Mouse (Mus musculus): ENCODE measurements around the gene Olfr586. TPM values are rescaled to one million over a fixed set of nuclear protein-coding genes. Genes with fewer than 3 reads are reported as not detected.

Olfr586 gene
- not detected for total RNA-seq (2021)
- polyA plus RNA-seq (2012; rRNA removed): not detected in 2 replicates
- long read RNA-seq: 0 reads

GRCm38 (mm10) chr7:103125538-103125937, at the start of gene Olfr586:
Gene Olfr586, minus strand, starts transcription at chr7:103125638.
- no peak for DNase-seq

- DNase-seq: no peak
These were observed 44.3 kb upstream of the Olfr586 start for GRCm38 (mm10) chr7:103169697-103170096.

- no peak for DNase-seq
These were observed 30.8 kb upstream of the Olfr586 start, which contains the start of gene Olfr589 for GRCm38 (mm10) chr7:103156256-103156655. Gene Olfr589, minus strand, starts transcription at chr7:103156356.

GRCm38 (mm10) chr7:103140579-103140978, 15.1 kb upstream of the Olfr586 start, which contains the start of gene Olfr588-ps1:
Gene Olfr588-ps1, plus strand, starts transcription at chr7:103140879.
- no peak for DNase-seq

- no peak for DNase-seq
These were observed 6.0 kb downstream of the Olfr586 start for GRCm38 (mm10) chr7:103119406-103119805.

- no peak for DNase-seq
These were observed 28.0 kb downstream of the Olfr586 start, which contains the start of gene Olfr585 for GRCm38 (mm10) chr7:103097420-103097819. Gene Olfr585, plus strand, starts transcription at chr7:103097720.

- no peak for DNase-seq
These were observed 43.9 kb downstream of the Olfr586 start, which contains the start of gene Olfr584 for GRCm38 (mm10) chr7:103081585-103081984. Gene Olfr584, plus strand, starts transcription at chr7:103081885.

Other genes with a start within 250 kb of the Olfr586 start
- not detected for gene Olfr568, start 248.5 kb downstream of the Olfr586 start, total RNA-seq (2021)
- not detected in 2 replicates for gene Olfr568, start 248.5 kb downstream of the Olfr586 start, polyA plus RNA-seq (2012; rRNA removed)
- not detected for gene Olfr569, start 234.8 kb downstream of the Olfr586 start, total RNA-seq (2021)
- gene Olfr569, start 234.8 kb downstream of the Olfr586 start, polyA plus RNA-seq (2012; rRNA removed): not detected in 2 replicates
- not detected for gene Olfr570, start 231.1 kb downstream of the Olfr586 start, total RNA-seq (2021)
- gene Olfr570, start 231.1 kb downstream of the Olfr586 start, polyA plus RNA-seq (2012; rRNA removed): not detected in 2 replicates
- not detected for gene Olfr571, start 208.1 kb downstream of the Olfr586 start, total RNA-seq (2021)
- not detected in 2 replicates for gene Olfr571, start 208.1 kb downstream of the Olfr586 start, polyA plus RNA-seq (2012; rRNA removed)
- gene Olfr572, start 201.2 kb downstream of the Olfr586 start, total RNA-seq (2021): not detected
- not detected in 2 replicates for gene Olfr572, start 201.2 kb downstream of the Olfr586 start, polyA plus RNA-seq (2012; rRNA removed)
- not detected for gene Olfr573-ps1, start 183.1 kb downstream of the Olfr586 start, total RNA-seq (2021)
- gene Olfr573-ps1, start 183.1 kb downstream of the Olfr586 start, polyA plus RNA-seq (2012; rRNA removed): not detected in 2 replicates
- not detected for gene Olfr574, start 177.2 kb downstream of the Olfr586 start, total RNA-seq (2021)
- gene Olfr574, start 177.2 kb downstream of the Olfr586 start, polyA plus RNA-seq (2012; rRNA removed): not detected in 2 replicates
- gene Olfr575, start 166.9 kb downstream of the Olfr586 start, total RNA-seq (2021): not detected
- not detected in 2 replicates for gene Olfr575, start 166.9 kb downstream of the Olfr586 start, polyA plus RNA-seq (2012; rRNA removed)
- gene Olfr576, start 163.0 kb downstream of the Olfr586 start, total RNA-seq (2021): not detected
- not detected in 2 replicates for gene Olfr576, start 163.0 kb downstream of the Olfr586 start, polyA plus RNA-seq (2012; rRNA removed)
- gene Olfr577, start 149.7 kb downstream of the Olfr586 start, total RNA-seq (2021): not detected
- gene Olfr577, start 149.7 kb downstream of the Olfr586 start, polyA plus RNA-seq (2012; rRNA removed): not detected in 2 replicates
- not detected for gene Olfr578, start 136.3 kb downstream of the Olfr586 start, total RNA-seq (2021)
- not detected in 2 replicates for gene Olfr578, start 136.3 kb downstream of the Olfr586 start, polyA plus RNA-seq (2012; rRNA removed)
- gene Olfr582, start 87.6 kb downstream of the Olfr586 start, total RNA-seq (2021): not detected
- gene Olfr582, start 87.6 kb downstream of the Olfr586 start, polyA plus RNA-seq (2012; rRNA removed): not detected in 2 replicates
- not detected for gene Olfr583, start 74.3 kb downstream of the Olfr586 start, total RNA-seq (2021)
- gene Olfr583, start 74.3 kb downstream of the Olfr586 start, polyA plus RNA-seq (2012; rRNA removed): not detected in 2 replicates
- gene Olfr584, start 43.8 kb downstream of the Olfr586 start, total RNA-seq (2021): not detected
- gene Olfr584, start 43.8 kb downstream of the Olfr586 start, polyA plus RNA-seq (2012; rRNA removed): not detected in 2 replicates
- gene Olfr585, start 27.9 kb downstream of the Olfr586 start, total RNA-seq (2021): not detected
- gene Olfr585, start 27.9 kb downstream of the Olfr586 start, polyA plus RNA-seq (2012; rRNA removed): not detected in 2 replicates
- gene Olfr588-ps1, start 15.2 kb upstream of the Olfr586 start, total RNA-seq (2021): not detected
- not detected in 2 replicates for gene Olfr588-ps1, start 15.2 kb upstream of the Olfr586 start, polyA plus RNA-seq (2012; rRNA removed)
- not detected for gene Olfr589, start 30.7 kb upstream of the Olfr586 start, total RNA-seq (2021)
- gene Olfr589, start 30.7 kb upstream of the Olfr586 start, polyA plus RNA-seq (2012; rRNA removed): not detected in 2 replicates
- gene Olfr591, start 52.7 kb upstream of the Olfr586 start, total RNA-seq (2021): not detected
- not detected in 2 replicates for gene Olfr591, start 52.7 kb upstream of the Olfr586 start, polyA plus RNA-seq (2012; rRNA removed)
- not detected for gene Olfr592, start 59.2 kb upstream of the Olfr586 start, total RNA-seq (2021)
- not detected in 2 replicates for gene Olfr592, start 59.2 kb upstream of the Olfr586 start, polyA plus RNA-seq (2012; rRNA removed)
- gene Olfr593, start 86.2 kb upstream of the Olfr586 start, total RNA-seq (2021): not detected
- not detected in 2 replicates for gene Olfr593, start 86.2 kb upstream of the Olfr586 start, polyA plus RNA-seq (2012; rRNA removed)
- not detected for gene Olfr594, start 91.4 kb upstream of the Olfr586 start, total RNA-seq (2021)
- not detected in 2 replicates for gene Olfr594, start 91.4 kb upstream of the Olfr586 start, polyA plus RNA-seq (2012; rRNA removed)
- gene Usp17ld, start 126.9 kb upstream of the Olfr586 start, total RNA-seq (2021): not detected
- not detected in 2 replicates for gene Usp17ld, start 126.9 kb upstream of the Olfr586 start, polyA plus RNA-seq (2012; rRNA removed)
- gene Olfr596, start 180.0 kb upstream of the Olfr586 start, total RNA-seq (2021): not detected
- not detected in 2 replicates for gene Olfr596, start 180.0 kb upstream of the Olfr586 start, polyA plus RNA-seq (2012; rRNA removed)
- not detected for gene Olfr597, start 190.7 kb upstream of the Olfr586 start, total RNA-seq (2021)
- gene Olfr597, start 190.7 kb upstream of the Olfr586 start, polyA plus RNA-seq (2012; rRNA removed): not detected in 2 replicates
- gene Olfr598, start 197.9 kb upstream of the Olfr586 start, total RNA-seq (2021): not detected
- not detected in 2 replicates for gene Olfr598, start 197.9 kb upstream of the Olfr586 start, polyA plus RNA-seq (2012; rRNA removed)
- gene Olfr599, start 210.3 kb upstream of the Olfr586 start, total RNA-seq (2021): not detected
- gene Olfr599, start 210.3 kb upstream of the Olfr586 start, polyA plus RNA-seq (2012; rRNA removed): not detected in 2 replicates
- not detected for gene Olfr600, start 224.0 kb upstream of the Olfr586 start, total RNA-seq (2021)
- gene Olfr600, start 224.0 kb upstream of the Olfr586 start, polyA plus RNA-seq (2012; rRNA removed): not detected in 2 replicates
- not detected for gene Olfr601, start 237.0 kb upstream of the Olfr586 start, total RNA-seq (2021)
- gene Olfr601, start 237.0 kb upstream of the Olfr586 start, polyA plus RNA-seq (2012; rRNA removed): not detected in 2 replicates